Mouse (Mus musculus): Measurements from ENCODE around the gene Gm28053.

Gene Gm28053

GRCm38 (mm10) chr6:48687077-48687476, 31.3 kb upstream of the Gm28053 start:
- CTCF ChIA-PET: interaction anchor here (0.5 to 1.2 kb wide), 4 partner anchors 12 to 76 kb away, joined by 3 to 10 read pairs (median 4); partner anchors contain the start of gene Gimap8

GRCm38 (mm10) chr6:48689320-48689719, 29.1 kb upstream of the Gm28053 start:
- CTCF ChIA-PET: interaction anchor here (1.0 kb wide), 1 partner anchor 9 kb away, joined by 5 read pairs; no protein-coding TSS in a partner anchor

- CTCF ChIA-PET: interaction anchor here (0.6 to 1.0 kb wide), 3 partner anchors 19 to 1343 kb away, joined by 3 to 4 read pairs (median 4); partner anchors contain the start of gene Gimap1
These were observed 25.4 kb upstream of the Gm28053 start for GRCm38 (mm10) chr6:48692962-48693361.

- CTCF ChIA-PET: interaction anchor here (1.0 kb wide), 1 partner anchor 76 kb away, joined by 3 read pairs; no protein-coding TSS in a partner anchor
These were observed 21.4 kb upstream of the Gm28053 start for GRCm38 (mm10) chr6:48696830-48697554.

- CTCF ChIA-PET: interaction anchor here (1.0 to 1.4 kb wide), 2 partner anchors 20 to 75 kb away, joined by 3 read pairs; no protein-coding TSS in a partner anchor
These were observed 20.9 kb upstream of the Gm28053 start for GRCm38 (mm10) chr6:48697555-48697930.

GRCm38 (mm10) chr6:48698066-48698856, 20.1 kb upstream of the Gm28053 start:
- CTCF ChIA-PET: interaction anchor here (0.7 to 1.9 kb wide), 6 partner anchors 8 to 52 kb away, joined by 3 to 16 read pairs (median 3); partner anchors contain the start of genes Gimap4 and Gimap8

- CTCF ChIA-PET: interaction anchor here (0.7 to 1.9 kb wide), 6 partner anchors 9 to 52 kb away, joined by 3 to 16 read pairs (median 3); partner anchors contain the start of genes Gimap4 and Gimap8
These were observed 19.5 kb upstream of the Gm28053 start for GRCm38 (mm10) chr6:48698888-48699287.

GRCm38 (mm10) chr6:48700251-48701075, 17.9 kb upstream of the Gm28053 start:
- CTCF ChIA-PET: interaction anchor here (0.6 to 1.9 kb wide), 4 partner anchors 26 to 54 kb away, joined by 3 to 16 read pairs (median 4); partner anchors contain the start of gene Gimap8

- CTCF ChIA-PET: no interaction called here
These were observed 16.3 kb upstream of the Gm28053 start for GRCm38 (mm10) chr6:48702146-48702545.

GRCm38 (mm10) chr6:48702601-48703000, 15.8 kb upstream of the Gm28053 start:
- CTCF ChIA-PET: no interaction called here

- CTCF ChIA-PET: interaction anchor here (0.5 kb wide), 2 partner anchors 50 to 57 kb away, joined by 3 read pairs; partner anchors contain the start of gene Gimap8
These were observed 14.3 kb upstream of the Gm28053 start for GRCm38 (mm10) chr6:48704146-48704545.

GRCm38 (mm10) chr6:48706130-48706529, 12.3 kb upstream of the Gm28053 start:
- CTCF ChIA-PET: interaction anchor here (0.6 to 1.0 kb wide), 3 partner anchors 30 to 65 kb away, joined by 3 to 4 read pairs (median 3); partner anchors contain the start of gene Gimap3

GRCm38 (mm10) chr6:48720326-48720725, 1.9 kb downstream of the Gm28053 start:
- CTCF ChIA-PET: interaction anchor here (0.6 to 0.7 kb wide), 2 partner anchors 9 to 19 kb away, joined by 3 to 6 read pairs; no protein-coding TSS in a partner anchor

- CTCF ChIA-PET: no interaction called here
These were observed 5.1 kb downstream of the Gm28053 start for GRCm38 (mm10) chr6:48723468-48723867.

GRCm38 (mm10) chr6:48725476-48725875, 7.1 kb downstream of the Gm28053 start:
- CTCF ChIA-PET: interaction anchor here (0.6 to 1.1 kb wide), 2 partner anchors 15 to 25 kb away, joined by 3 to 5 read pairs; no protein-coding TSS in a partner anchor

GRCm38 (mm10) chr6:48727761-48728160, 9.4 kb downstream of the Gm28053 start:
- CTCF ChIA-PET: no interaction called here

- CTCF ChIA-PET: interaction anchor here (0.6 to 0.7 kb wide), 3 partner anchors 12 to 558 kb away, joined by 4 read pairs; no protein-coding TSS in a partner anchor
These were observed 14.5 kb downstream of the Gm28053 start for GRCm38 (mm10) chr6:48732864-48733304.

- CTCF ChIA-PET: interaction anchor here (2.2 kb wide), 1 partner anchor 17 kb away, joined by 8 read pairs; no protein-coding TSS in a partner anchor
These were observed 15.3 kb downstream of the Gm28053 start for GRCm38 (mm10) chr6:48733660-48734059.

- CTCF ChIA-PET: interaction anchor here (0.8 to 1.3 kb wide), 2 partner anchors 12 to 90 kb away, joined by 3 read pairs; no protein-coding TSS in a partner anchor
These were observed 18.6 kb downstream of the Gm28053 start for GRCm38 (mm10) chr6:48737053-48737452.

GRCm38 (mm10) chr6:48737688-48738087, 19.3 kb downstream of the Gm28053 start:
- CTCF ChIA-PET: interaction anchor here (0.5 kb wide), 1 partner anchor 485 kb away, joined by 3 read pairs; no protein-coding TSS in a partner anchor
